Comparison of ENCODE assay signal across 13 mouse cellular contexts in the genomic region with DNA sequence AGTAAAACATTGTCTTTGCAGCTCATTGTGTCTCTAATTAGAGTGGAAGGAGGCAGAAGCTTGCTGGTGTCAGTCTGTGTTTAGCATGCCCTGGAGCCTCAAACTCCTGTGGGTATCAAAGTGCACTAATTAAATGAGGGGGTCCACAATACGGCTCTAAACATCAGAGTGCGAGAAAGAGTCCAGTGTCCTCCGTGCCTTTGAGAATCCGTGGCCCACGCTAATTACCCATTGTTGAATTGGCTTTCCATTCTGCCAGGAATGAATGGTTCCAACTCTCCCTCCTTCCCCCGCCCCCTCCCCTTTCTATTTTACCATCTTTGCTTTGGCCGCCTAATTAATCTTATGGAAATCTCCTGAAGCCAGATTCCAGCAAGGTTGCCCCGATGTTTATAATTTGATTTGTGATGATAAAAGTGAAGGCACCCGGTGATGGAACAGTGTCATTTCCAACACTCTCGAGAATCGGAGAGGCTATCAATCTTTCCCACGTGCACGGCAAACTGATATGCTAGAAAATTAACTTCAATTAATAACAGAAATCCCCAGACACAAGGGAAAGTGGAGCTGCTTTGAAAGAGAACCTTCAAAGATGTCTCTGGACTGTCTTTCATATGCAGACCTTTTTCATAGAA.
A peak's percentile ranks its signal among the peaks of the same experiment; 100 is the strongest.
DNase-seq lines count a peak whose midpoint lies in the region; ATAC-seq lines count a peak whose summit lies in the region.
"Had no signal": no experiment of that assay in that cellular context is flagged by ENCODE, and none has a peak within 500 bp of the region (broad histone marks: within the 10 kb centered on the region; RNA-seq: fewer than 3 reads in every experiment).

No protein-coding gene starts in this region.

- 15% methylated on average over 13 of the region's 13 CpGs for WGBS in embryonic facial prominence, embryonic 10.5 days
- WGBS in forebrain, embryonic 14.5 days: under 1% methylated on average over 13 of the region's 13 CpGs
- 10% methylated on average over 13 of the region's 13 CpGs for WGBS in neural tube, embryonic 13.5 days
- WGBS in heart, embryonic 12.5 days: 62% methylated on average over 13 of the region's 13 CpGs

- no peaks in the 10 kb centered on the region for H3K27me3 ChIP-seq in embryonic facial prominence, embryonic 10.5 days (replicated peaks; ENCODE audit: low read depth, poor library complexity, severe bottlenecking)
- H3K27me3 ChIP-seq in forebrain, embryonic 14.5 days (replicated peaks; ENCODE audit: control insufficient read depth, insufficient read depth, low read length): no peaks in the 10 kb centered on the region
- H3K27me3 ChIP-seq in neural tube, embryonic 13.5 days: no peaks in the 10 kb centered on the region
- H3K27me3 ChIP-seq in heart, embryonic 12.5 days (replicated peaks): no peaks in the 10 kb centered on the region
- H3K27me3 ChIP-seq: CH12.LX had no signal

- peak; percentile 96 for ATAC-seq in forebrain, embryonic 14.5 days
- ATAC-seq in neural tube, embryonic 13.5 days (ENCODE audit: low read depth): peak; percentile 88
- ATAC-seq in heart, embryonic 12.5 days (ENCODE audit: insufficient number of reproducible peaks, low FRiP score): no peak

- H3K4me1 ChIP-seq in embryonic facial prominence, embryonic 10.5 days: peaks cover 11% of the 10 kb centered on the region
- no peaks in the 10 kb centered on the region; the same call in 1 of the 2 replicates for H3K4me1 ChIP-seq in forebrain, embryonic 14.5 days (ENCODE audit: control insufficient read depth, insufficient read depth, low read length)
- peaks cover 10% of the 10 kb centered on the region for H3K4me1 ChIP-seq in neural tube, embryonic 13.5 days (replicated peaks)
- H3K4me1 ChIP-seq in heart, embryonic 12.5 days (replicated peaks): no peaks in the 10 kb centered on the region

- H3K36me3 ChIP-seq in embryonic facial prominence, embryonic 10.5 days (replicated peaks): no peaks in the 10 kb centered on the region
- no peaks in the 10 kb centered on the region for H3K36me3 ChIP-seq in forebrain, embryonic 14.5 days (ENCODE audit: control insufficient read depth, insufficient read depth, low read length)
- no peaks in the 10 kb centered on the region for H3K36me3 ChIP-seq in neural tube, embryonic 13.5 days
- H3K36me3 ChIP-seq in heart, embryonic 12.5 days: no peaks in the 10 kb centered on the region

- DNase-seq in embryonic facial prominence, embryonic 10.5 days (ENCODE audit: low spot score): peak; percentile 32
- DNase-seq in forebrain, embryonic 14.5 days (ENCODE audit: low spot score): peak; percentile 84
- DNase-seq in mesoderm, embryonic 11.5 days (ENCODE audit: low read depth, low spot score): peak; percentile 39
- no peak for DNase-seq in spleen, postnatal 14 days (ENCODE audit: low spot score in 2 of 2)
- no peak for DNase-seq in natural killer cell, adult 2 months (ENCODE audit: low spot score in 2 of 2)
- DNase-seq: adrenal gland, adult 2 months; heart, postnatal 4 days; lung, postnatal 36 days; right cerebral cortex, postnatal 14 days had no signal

- H3K4me3 ChIP-seq in embryonic facial prominence, embryonic 10.5 days: peak overlapping the region; percentile 11; the same call in 1 of the 2 replicates
- no peak overlapping the region for H3K4me3 ChIP-seq in forebrain, embryonic 14.5 days (ENCODE audit: low read depth, low read length)
- H3K4me3 ChIP-seq in neural tube, embryonic 13.5 days: peak overlapping the region; percentile 17
- no peak overlapping the region for H3K4me3 ChIP-seq in heart, embryonic 12.5 days
- H3K4me3 ChIP-seq: left cerebral cortex, adult 2 months had no signal

- H3K27ac ChIP-seq in embryonic facial prominence, embryonic 10.5 days (replicated peaks): no peak overlapping the region
- no peak overlapping the region for H3K27ac ChIP-seq in forebrain, embryonic 14.5 days (ENCODE audit: low read depth, low read length)
- 0 out of 2 replicates have a peak overlapping the region, but pooled peaks have one; percentile 42 for H3K27ac ChIP-seq in neural tube, embryonic 13.5 days (replicated peaks)
- no peak overlapping the region for H3K27ac ChIP-seq in heart, embryonic 12.5 days (ENCODE audit: poor library complexity, severe bottlenecking)
- H3K27ac ChIP-seq: left cerebral cortex, adult 2 months had no signal

- H3K9me3 ChIP-seq in embryonic facial prominence, embryonic 10.5 days: no peaks in the 10 kb centered on the region
- no peaks in the 10 kb centered on the region for H3K9me3 ChIP-seq in forebrain, embryonic 14.5 days (replicated peaks; ENCODE audit: control insufficient read depth, low read length)
- no peaks in the 10 kb centered on the region for H3K9me3 ChIP-seq in neural tube, embryonic 13.5 days
- H3K9me3 ChIP-seq in heart, embryonic 12.5 days (replicated peaks): no peaks in the 10 kb centered on the region

- H3K4me2 ChIP-seq in forebrain, embryonic 14.5 days (ENCODE audit: low read length): peak overlapping the region; percentile 18
- peak overlapping the region; percentile 47 for H3K4me2 ChIP-seq in neural tube, embryonic 13.5 days
- no peak overlapping the region for H3K4me2 ChIP-seq in heart, embryonic 12.5 days

- no peak overlapping the region for H3K9ac ChIP-seq in forebrain, embryonic 14.5 days (ENCODE audit: low read length)
- H3K9ac ChIP-seq in neural tube, embryonic 13.5 days: no peak overlapping the region
- H3K9ac ChIP-seq in heart, embryonic 12.5 days: no peak overlapping the region

Comparison
In these comparisons a context has a peak if more than half of its experiments do, and no peak if none do; other contexts are left out.
1. DNase-seq: peak in embryonic facial prominence, embryonic 10.5 days (single experiment), forebrain, embryonic 14.5 days (single experiment) and mesoderm, embryonic 11.5 days (single experiment); none in spleen, postnatal 14 days (0 of 2) and natural killer cell, adult 2 months (0 of 2).
2. H3K4me3 ChIP-seq: peak in embryonic facial prominence, embryonic 10.5 days (single experiment) and neural tube, embryonic 13.5 days (single experiment); none in forebrain, embryonic 14.5 days (single experiment) and heart, embryonic 12.5 days (single experiment).